ENCODE assay signal across 16 mouse cellular contexts in the genomic region with DNA sequence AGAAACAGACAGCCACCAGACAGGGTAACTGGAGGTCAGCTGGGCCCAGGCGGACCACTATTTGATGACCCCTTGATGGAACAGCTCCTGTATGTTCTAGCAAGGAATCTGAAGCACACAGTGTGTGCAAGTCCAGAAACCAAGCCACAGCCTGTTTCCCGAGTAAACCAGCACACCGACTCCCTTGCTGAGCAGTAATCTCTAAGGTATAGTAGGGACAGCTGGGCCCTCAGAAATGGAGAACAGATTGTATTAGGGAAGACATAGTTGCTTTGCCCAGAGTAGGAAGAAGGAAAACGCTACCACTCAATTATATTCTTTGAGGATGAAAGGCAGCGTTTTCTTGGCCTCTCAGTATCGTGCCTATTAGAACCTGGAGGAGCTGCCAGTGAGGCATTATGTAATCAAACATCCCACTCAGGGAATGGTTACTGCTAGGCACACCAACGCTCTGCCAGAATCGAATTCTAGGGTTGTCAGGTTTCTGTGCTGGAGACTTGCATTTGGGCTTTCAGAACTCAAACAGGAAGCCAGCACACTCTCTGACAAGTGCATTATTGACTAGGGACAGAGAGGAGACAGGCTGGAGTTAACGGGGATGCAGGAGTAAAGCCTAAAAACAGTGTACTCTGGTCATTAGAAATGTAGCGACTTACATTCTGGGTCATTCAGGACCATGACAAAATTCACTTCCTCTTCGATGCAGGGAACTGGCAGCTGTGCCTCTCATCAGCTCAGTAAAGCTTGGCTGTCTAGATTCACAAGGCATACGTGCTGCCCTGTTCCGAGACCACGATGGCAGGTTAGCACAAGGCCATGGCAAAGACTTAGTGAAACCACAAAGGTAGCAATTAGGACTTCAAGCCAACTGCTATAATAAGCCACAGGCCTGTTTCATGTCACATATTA. TPM values are rescaled to one million over a fixed set of nuclear protein-coding genes. Genes with fewer than 3 reads are reported as not detected.
DNase-seq lines count a peak whose midpoint lies in the region; ATAC-seq lines count a peak whose summit lies in the region.
"Had no signal": no experiment of that assay in that cellular context is flagged by ENCODE, and none has a peak within 500 bp of the region (broad histone marks: within the 10 kb centered on the region; RNA-seq: fewer than 3 reads in every experiment).

No protein-coding gene starts in this region.

- no peak overlapping the region for H3K27ac ChIP-seq in forebrain, embryonic 15.5 days (replicated peaks)
- no peak overlapping the region for H3K27ac ChIP-seq in forebrain, embryonic 16.5 days (ENCODE audit: low read length)
- H3K27ac ChIP-seq: embryonic facial prominence, embryonic 12.5 days had no signal

- H3K4me3 ChIP-seq in forebrain, embryonic 15.5 days: no peak overlapping the region
- no peak overlapping the region for H3K4me3 ChIP-seq in forebrain, embryonic 16.5 days (replicated peaks; ENCODE audit: low read length)
- H3K4me3 ChIP-seq: embryonic facial prominence, embryonic 12.5 days had no signal

- no peak overlapping the region for H3K9ac ChIP-seq in forebrain, embryonic 15.5 days (replicated peaks)
- H3K9ac ChIP-seq in forebrain, embryonic 16.5 days (replicated peaks; ENCODE audit: low read depth, low read length): no peak overlapping the region
- H3K9ac ChIP-seq: embryonic facial prominence, embryonic 12.5 days; liver, postnatal 0 days had no signal

- no peaks in the 10 kb centered on the region for H3K4me1 ChIP-seq in forebrain, embryonic 15.5 days
- H3K4me1 ChIP-seq in forebrain, embryonic 16.5 days (replicated peaks; ENCODE audit: control insufficient read depth, insufficient read depth, low read length): no peaks in the 10 kb centered on the region
- H3K4me1 ChIP-seq: embryonic facial prominence, embryonic 12.5 days had no signal

- H3K9me3 ChIP-seq in forebrain, embryonic 15.5 days: no peaks in the 10 kb centered on the region
- no peaks in the 10 kb centered on the region for H3K9me3 ChIP-seq in forebrain, embryonic 16.5 days (ENCODE audit: control insufficient read depth, low read length)
- H3K9me3 ChIP-seq: embryonic facial prominence, embryonic 12.5 days had no signal

- no peaks in the 10 kb centered on the region for H3K27me3 ChIP-seq in forebrain, embryonic 15.5 days
- no peaks in the 10 kb centered on the region for H3K27me3 ChIP-seq in forebrain, embryonic 16.5 days (replicated peaks; ENCODE audit: control insufficient read depth, insufficient read depth, low read length)
- H3K27me3 ChIP-seq: embryonic facial prominence, embryonic 12.5 days had no signal

- WGBS in forebrain, embryonic 15.5 days: 89% methylated on average over 14 of the region's 14 CpGs
- 86% methylated on average over 14 of the region's 14 CpGs for WGBS in forebrain, embryonic 16.5 days

- intact Hi-C loops in left cerebral cortex, postnatal 10 days (cut with DNase I): no loop called here
- intact Hi-C loops in left cerebral cortex, postnatal 36 days (cut with DNase I): loop anchor here (5.0 kb wide), 3 partner anchors 56 to 281 kb away; a partner anchor contains a TSS

- 0 out of 2 replicates have a peak, but pooled peaks have one; percentile 15 for ATAC-seq in forebrain, embryonic 15.5 days (replicated peaks)
- ATAC-seq in forebrain, embryonic 16.5 days: no peak
- no peak for ATAC-seq in CD4-positive, CD25-positive, alpha-beta regulatory T cell, adult 4 months
- ATAC-seq: liver, postnatal 0 days had no signal

- DNase-seq in left cerebral cortex, adult 11 months (ENCODE audit: low spot score): peak; percentile 62
- DNase-seq in left cerebral cortex, postnatal 10 days (ENCODE audit: extremely low spot score in 1 of 2, low spot score in 2 of 2): no peak
- DNase-seq in layer of hippocampus, adult 8-10 months (ENCODE audit: low spot score in 2 of 2): peak; percentile 58 to 63
- peak; percentile 40 to 43 for DNase-seq in left cerebral cortex, postnatal 36 days (ENCODE audit: low spot score in 2 of 2)
- no peak for DNase-seq in kidney, adult 9 months
- DNase-seq: adrenal gland, postnatal 10 days; cerebellum, adult 18-20 months; heart, postnatal 4 days; kidney, adult 18-20 months; kidney, postnatal 36 days; liver, postnatal 0 days; thymus, adult 18-20 months had no signal

- H3K4me2 ChIP-seq in forebrain, embryonic 15.5 days (replicated peaks): no peak overlapping the region
- no peak overlapping the region for H3K4me2 ChIP-seq in forebrain, embryonic 16.5 days (ENCODE audit: low read length)
- H3K4me2 ChIP-seq: embryonic facial prominence, embryonic 12.5 days had no signal

- H3K36me3 ChIP-seq in forebrain, embryonic 15.5 days: peaks cover 25% of the 10 kb centered on the region
- H3K36me3 ChIP-seq in forebrain, embryonic 16.5 days (ENCODE audit: control insufficient read depth, insufficient read depth): peaks cover 12% of the 10 kb centered on the region; the same call in 1 of the 2 replicates

RNA-seq across cellular contexts. Expression of a gene that starts 55.1 kb away (rescaled TPM):
- polyA plus RNA-seq in forebrain, embryonic 15.5 days (2015; fragmentation: Nextera tagmentation; extraction: Ambion mirVana): 15.3 and 15.5 TPM in 2 replicates
- polyA plus RNA-seq in forebrain, embryonic 16.5 days (2015; fragmentation: Nextera tagmentation; extraction: Ambion mirVana): 14.9 and 15.8 TPM in 2 replicates
- total RNA-seq in left cerebral cortex, postnatal 10 days (2021): 10 to 100 TPM; 57.8 to 61.9 TPM
- 10 to 100 TPM; 61.6 to 69.0 (median 66.4) TPM for total RNA-seq in layer of hippocampus, adult 8-10 months (2022)
- total RNA-seq in left cerebral cortex, postnatal 36 days (2021): 10 to 100 TPM; 49.7 to 60.2 TPM
- polyA plus RNA-seq in CD4-positive, CD25-positive, alpha-beta regulatory T cell, adult 4 months (2017; shearing (Covaris generic)): 10 to 100 TPM; 35.3 to 38.3 TPM

Comparison
In these comparisons a context has a peak if more than half of its experiments do, and no peak if none do; other contexts are left out.
1. DNase-seq: peak in left cerebral cortex, adult 11 months (single experiment), layer of hippocampus, adult 8-10 months (2 of 2) and left cerebral cortex, postnatal 36 days (2 of 2); none in left cerebral cortex, postnatal 10 days (0 of 2) and kidney, adult 9 months (single experiment).